Mouse (Mus musculus) frontal cortex, adult (tissue): ENCODE measurements around the gene Mob3c.

Experiments used
- ATAC-seq: cut with Nextera tagmentation; 2 replicates; pipeline ENCODE4 v1.9.2; 2017; ENCODE audit warnings: mild to moderate bottlenecking, moderate library complexity, mixed read lengths; ENCODE audit not compliant: low TSS enrichment

Mob3c gene

DNA sequence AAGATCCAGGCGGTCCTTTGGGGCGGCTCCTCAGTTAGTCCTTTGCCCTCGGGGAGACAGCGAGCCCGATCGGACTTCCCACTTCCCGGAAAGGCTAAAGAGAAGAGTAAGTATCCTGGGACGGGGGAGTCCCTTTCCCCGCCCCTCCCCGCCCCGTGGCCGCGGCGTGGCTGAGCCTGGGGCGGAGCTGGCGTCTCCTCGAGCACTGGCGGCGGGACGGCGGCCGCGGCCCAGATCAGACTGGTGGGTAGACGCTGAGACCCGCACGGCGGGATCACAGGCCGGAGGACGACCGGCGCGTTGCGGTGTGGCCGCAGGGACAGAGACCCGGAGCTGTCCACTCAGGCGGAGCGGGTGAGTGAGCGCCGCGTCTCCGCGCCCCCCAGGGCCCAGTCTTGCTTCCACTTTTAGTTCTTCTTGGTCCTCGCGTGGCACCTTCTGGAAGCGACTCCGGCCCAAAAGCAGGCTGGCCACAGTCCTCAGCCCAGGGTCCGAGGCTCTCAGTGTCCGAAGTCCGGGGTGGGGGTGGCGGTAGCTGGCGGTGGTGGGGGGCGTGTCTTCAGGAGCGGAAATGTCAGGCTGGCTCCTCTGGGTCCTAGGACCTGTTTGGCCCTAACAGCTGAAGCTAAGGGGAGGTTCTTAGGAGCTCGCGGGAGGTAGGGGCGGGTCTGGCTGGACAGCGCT is at the start of gene Mob3c:
Gene Mob3c (plus strand): TSS at position 205 of the 684 bp plus-strand sequence.
- peak; percentile 79 for ATAC-seq

DNA sequence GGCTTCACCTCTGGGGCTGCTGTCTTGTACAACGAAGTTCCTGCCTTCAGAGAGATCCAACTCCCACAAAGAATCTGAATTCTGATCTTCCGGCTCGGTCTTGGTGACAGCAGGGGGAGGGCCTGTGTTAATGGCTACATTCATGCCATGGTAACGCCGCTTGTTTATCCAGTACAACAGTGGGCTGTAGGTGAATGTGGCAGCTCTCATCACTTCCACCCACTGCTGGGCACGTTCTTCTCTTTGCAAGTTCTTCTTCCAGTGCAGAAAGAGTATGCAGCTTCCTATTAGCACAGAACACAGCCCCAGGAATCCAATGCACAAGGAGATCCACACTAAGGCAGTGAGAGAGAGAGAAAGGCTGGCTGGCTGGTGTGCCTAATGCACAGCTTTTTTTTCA is 47.6 kb upstream of the Mob3c start:
- peak; percentile 36; the same call in 1 of the 2 replicates for ATAC-seq

DNA sequence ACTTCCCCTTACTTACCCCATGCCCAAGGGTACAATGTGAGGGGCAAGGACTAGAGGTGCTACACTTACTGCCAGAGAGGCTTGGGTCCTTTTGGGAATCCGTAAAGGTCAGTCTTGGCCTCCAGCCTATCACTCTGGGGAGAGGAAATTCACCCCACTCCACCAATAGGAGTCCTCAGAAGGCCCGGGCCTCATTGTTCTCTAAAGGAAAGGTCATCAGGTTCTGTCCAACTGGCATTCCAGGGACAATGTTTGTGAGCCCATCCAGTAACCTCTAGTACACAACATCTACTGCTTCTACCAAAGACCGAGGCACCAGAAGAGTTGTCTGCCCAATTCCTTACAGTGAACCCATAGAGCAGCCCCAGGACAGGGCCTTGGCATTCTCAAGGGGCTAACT is 47.0 kb upstream of the Mob3c start, which contains the start of gene Tex38:
Gene Tex38 (minus strand): TSS at position 101 of the 400 bp plus-strand sequence.
- ATAC-seq, result no peak

GRCm38 (mm10) chr4:115782026-115782805 is 45.7 kb upstream of the Mob3c start:
- ATAC-seq, result no peak

DNA sequence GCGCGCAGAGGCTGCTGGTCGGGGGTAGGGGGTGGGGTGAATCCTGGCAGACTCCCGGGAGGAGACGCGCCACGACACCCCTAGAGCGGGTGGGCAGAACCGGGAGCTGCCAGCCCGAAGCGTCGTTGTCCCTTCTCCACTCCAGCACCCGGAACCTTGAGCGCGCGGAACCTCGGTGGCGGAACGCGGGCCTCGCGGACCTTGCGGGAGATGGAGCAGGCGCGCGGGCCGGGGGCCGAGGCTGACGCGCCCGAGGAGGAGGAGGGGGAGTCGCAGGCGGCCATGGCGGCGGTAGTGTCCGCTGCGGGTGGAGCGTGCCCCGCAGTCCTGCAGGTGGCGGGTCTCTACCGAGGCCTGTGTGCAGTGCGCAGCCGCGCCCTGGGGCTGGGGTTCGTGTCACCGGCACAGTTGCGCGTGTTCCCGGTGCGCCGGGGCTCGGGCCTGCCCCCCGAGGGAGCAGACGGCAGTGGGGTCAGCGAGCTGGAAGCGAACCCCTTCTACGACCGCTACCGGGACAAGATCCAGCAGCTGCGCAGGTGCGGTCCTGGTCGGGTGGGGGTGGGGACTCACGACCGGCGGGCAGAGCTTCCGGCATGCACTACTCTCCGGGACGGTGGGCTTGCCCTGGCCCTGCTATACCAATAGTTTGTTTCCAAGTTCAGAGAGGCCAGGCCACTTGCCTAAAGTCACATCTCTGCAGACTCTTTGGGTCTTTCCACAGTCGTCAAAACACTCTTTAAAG is 43.0 kb upstream of the Mob3c start, which contains the start of gene Atpaf1:
Gene Atpaf1 (plus strand): TSS at position 44 of the 742 bp plus-strand sequence.
- peak; percentile 85 for ATAC-seq

DNA sequence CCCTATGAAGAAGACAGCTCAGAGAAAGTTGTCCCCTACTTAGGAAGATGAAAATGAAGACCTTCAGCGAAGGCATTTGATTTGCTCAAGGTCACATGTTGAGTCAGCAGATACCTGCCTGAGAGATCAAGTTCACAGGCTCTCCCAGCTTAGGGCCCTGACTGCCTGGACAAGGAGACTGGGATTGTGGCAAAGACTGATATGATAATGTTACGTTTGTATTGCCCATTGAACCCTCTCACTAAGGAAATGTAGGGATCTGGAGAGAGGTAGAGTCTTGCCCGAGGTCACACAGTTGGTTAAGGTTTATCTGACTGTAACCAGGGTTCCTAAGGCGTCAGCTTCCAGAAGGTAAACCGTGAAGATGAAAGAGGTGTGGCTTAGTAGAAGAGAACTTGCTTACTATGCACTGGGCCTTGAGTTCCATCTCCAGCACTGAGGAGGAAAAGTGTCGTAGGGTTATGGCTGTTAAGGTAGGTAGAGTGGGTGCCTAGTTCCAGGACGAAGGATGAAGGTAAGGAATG is 42.3 kb upstream of the Mob3c start:
- no peak for ATAC-seq

- peak; percentile 67 for ATAC-seq
These were observed 37.0 kb upstream of the Mob3c start for GRCm38 (mm10) chr4:115790864-115791263.

DNA sequence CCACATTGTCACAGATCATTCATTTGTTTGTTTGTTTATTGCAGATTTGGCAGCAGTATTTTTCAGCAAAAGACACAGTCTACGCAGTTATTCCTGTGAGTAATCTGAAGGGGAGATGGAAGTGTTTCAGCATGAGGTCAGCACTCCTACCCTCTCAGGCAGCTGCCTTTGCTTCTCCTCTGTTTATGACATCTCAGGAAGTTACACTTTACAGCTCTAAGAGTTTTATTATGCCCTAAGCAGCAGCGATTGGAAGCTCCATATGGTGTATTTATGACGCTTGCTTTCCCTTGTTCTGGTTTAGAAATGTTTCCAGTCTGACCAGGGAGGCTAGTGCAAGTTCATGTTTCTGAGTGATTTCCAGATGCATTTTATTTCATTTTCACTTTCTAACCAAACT is 32.5 kb upstream of the Mob3c start:
- ATAC-seq, result no peak

- ATAC-seq, result no peak
These were observed 27.9 kb upstream of the Mob3c start for GRCm38 (mm10) chr4:115799981-115800380.

DNA sequence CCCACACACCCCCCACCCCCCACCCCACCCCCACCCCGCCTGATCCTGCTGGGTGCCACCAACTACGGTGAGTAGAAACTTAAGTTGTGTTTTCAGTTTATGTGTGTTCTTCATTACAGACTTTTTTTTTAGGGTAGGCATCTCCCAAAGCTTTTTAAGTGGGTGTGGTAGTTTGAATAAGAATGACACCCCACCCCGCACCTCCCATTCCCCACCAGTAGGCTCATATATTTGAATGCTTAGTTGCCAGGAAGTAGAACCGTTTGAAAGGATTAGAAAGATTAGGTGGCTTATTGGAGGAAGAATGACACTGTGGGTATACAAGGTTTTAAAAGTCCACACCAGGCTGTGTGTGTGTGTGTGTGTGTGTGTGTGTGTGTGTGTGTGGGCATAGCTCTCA is 15.6 kb upstream of the Mob3c start:
- ATAC-seq, result no peak

GRCm38 (mm10) chr4:115815606-115816005 is 12.3 kb upstream of the Mob3c start:
- ATAC-seq, result no peak

DNA sequence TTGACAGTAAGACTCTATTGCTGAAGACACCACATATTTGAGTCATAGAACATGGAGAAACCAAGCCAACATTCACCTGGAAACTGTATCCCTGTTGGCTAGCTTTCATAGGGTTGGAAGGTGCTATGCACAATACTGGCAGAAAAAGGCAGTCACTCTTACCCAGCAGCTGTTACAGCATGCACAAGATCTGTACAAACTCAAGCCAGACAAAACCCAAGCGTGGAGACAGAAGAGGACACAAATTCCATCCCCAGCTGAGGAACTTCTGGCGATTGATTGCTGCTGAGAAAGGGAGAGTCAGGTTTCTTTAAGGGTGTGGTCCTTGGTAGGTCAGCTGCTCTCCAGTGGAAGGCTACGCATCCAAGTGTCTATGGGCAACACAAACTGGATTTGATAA is 7.7 kb upstream of the Mob3c start:
- no peak for ATAC-seq

DNA sequence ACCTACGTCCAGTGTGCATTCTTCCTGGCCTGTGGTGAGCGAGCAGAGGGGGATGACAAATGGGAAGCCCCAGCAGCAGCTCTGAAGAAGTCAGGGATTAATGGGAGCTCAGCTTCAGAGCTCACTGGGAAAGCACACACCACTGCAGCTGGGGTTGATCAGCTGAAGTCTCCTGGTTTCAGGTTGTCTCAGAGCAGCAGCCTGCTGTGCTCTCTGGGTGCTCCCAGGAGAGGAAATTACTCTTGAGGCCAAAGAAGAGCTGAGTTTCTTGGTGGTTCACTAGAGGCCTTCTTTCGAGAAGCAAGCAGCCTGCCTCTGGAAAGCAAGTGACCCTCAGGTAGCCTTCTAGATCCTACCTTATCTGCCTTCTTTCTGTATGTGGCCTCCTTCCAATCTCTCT is 6.9 kb upstream of the Mob3c start:
- no peak for ATAC-seq

DNA sequence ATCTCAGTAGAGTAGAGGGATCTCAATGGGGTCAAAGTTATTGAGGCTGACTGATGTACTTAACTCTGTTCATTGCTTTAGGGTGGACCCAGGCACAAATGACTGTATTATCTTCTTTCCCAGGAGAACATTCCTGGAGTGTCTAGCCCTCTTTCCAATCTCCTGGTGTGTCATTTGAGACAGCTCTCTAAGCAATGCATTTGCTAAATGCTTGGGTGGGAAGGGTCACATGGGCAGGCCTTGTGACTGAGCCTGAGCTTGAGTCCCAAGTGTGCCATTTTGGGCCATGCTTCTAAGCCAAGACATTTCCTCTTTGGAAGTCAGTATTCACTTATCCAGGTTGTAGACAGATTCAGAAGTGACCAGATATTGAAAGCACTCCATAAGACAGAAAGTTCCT is 6.5 kb upstream of the Mob3c start:
- no peak for ATAC-seq

GRCm38 (mm10) chr4:115821928-115822327 is 6.0 kb upstream of the Mob3c start:
- no peak for ATAC-seq

DNA sequence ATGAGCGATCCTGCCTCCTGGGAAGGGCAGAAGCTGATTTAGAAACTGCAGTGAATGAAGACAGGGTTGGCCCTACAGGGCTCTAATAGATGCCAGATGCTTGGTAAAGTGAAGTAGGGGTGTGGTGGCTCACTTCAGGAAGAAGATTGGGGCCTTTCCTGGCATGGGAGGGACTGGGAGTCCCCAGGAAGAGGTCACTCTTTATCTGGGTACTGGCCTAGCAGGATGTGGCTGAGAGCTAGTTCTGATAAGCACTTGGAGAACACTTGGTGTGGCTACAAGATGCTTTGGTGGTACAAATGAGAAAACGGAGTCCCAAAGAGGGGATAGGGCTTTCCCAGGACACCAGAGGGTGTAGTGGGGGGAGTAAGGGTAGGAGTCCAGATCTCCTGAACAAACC is 3.7 kb upstream of the Mob3c start:
- peak; percentile 11; the same call in 1 of the 2 replicates for ATAC-seq

DNA sequence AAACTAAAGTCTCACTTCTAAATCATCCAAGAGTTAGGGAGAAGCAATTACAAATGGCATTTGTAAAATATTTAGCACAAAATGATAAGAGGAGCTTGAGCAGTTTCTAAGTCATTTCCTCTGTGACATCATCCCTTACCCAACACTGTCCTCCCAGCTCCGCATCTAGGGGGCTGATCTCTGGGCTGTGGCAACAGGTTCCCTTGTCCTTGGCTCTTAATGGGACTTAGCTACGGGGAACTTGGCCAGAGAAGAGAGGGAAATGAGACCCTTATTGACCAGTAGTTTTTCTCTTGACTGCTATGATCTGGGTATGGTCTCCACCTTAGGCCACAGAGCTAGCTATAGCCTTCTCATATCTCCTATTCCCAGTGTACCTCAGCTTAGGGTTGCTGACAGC is 2.6 kb upstream of the Mob3c start:
- no peak for ATAC-seq

GRCm38 (mm10) chr4:115827066-115827465 is 826 bp upstream of the Mob3c start:
- ATAC-seq, result no peak

GRCm38 (mm10) chr4:115827535-115827887 is 381 bp upstream of the Mob3c start:
- ATAC-seq, result no peak

- ATAC-seq, result no peak
These were observed 645 bp downstream of the Mob3c start for GRCm38 (mm10) chr4:115828572-115828902.

- ATAC-seq, result no peak
These were observed 2.6 kb downstream of the Mob3c start for GRCm38 (mm10) chr4:115830491-115830890.

GRCm38 (mm10) chr4:115831221-115831620 is 3.3 kb downstream of the Mob3c start:
- no peak for ATAC-seq
